Mouse (Mus musculus) CH12.LX (cell line): Measurements from ENCODE around the gene Gm42417. TPM values are rescaled to one million over a fixed set of nuclear protein-coding genes. Genes with fewer than 3 reads are reported as not detected.

ENCODE experiments used
- DNase-seq: peaks from one replicate; pipeline ENCODE4 v3.0.0-alpha.2; 2013; ENCODE audit errors: extremely low read depth
- H3K27ac ChIP-seq: 2 replicates; pipeline ENCODE4 v1.5.1; 2012; ENCODE audit warnings: low read depth, mild to moderate bottlenecking, control low read depth, moderate library complexity; ENCODE audit not compliant: insufficient read depth
- H3K27me3 ChIP-seq: replicated peaks from 2 replicates; pipeline ENCODE3; 2012; ENCODE audit warnings: inconsistent platforms
- H3K36me3 ChIP-seq, 2 experiments: replicated peaks in 1 of 2; 2 replicates each; pipeline versions ENCODE3 to v1.6.1; 2012; ENCODE audit warnings: inconsistent platforms in 1 of 2, low read length in 1 of 2, mild to moderate bottlenecking in 1 of 2, mixed read lengths in 1 of 2, moderate library complexity in 1 of 2; ENCODE audit not compliant: control insufficient read depth in 1 of 2, insufficient read depth in 1 of 2
- H3K4me1 ChIP-seq, 2 experiments: 2 replicates each; pipeline ENCODE4 v1.6.1; 2012; ENCODE audit warnings: inconsistent platforms in 1 of 2, moderate library complexity in 1 of 2; ENCODE audit not compliant: insufficient read depth in 2 of 2, control insufficient read depth in 1 of 2
- H3K4me2 ChIP-seq: 2 replicates; pipeline ENCODE4 v1.6.1; 2012; ENCODE audit warnings: low read depth, mild to moderate bottlenecking, control low read depth; ENCODE audit not compliant: poor library complexity, insufficient read depth, severe bottlenecking
- H3K4me3 ChIP-seq, 3 experiments: fragments of 150-350 bp in 1 of 3; sonication (generic) in 1 of 3; replicated peaks in 1 of 3; 2 replicates each; pipeline versions ENCODE3 to v1.5.1; 2011 to 2012; ENCODE audit warnings: low read depth in 2 of 3, low read length in 2 of 3, mild to moderate bottlenecking in 2 of 3, moderate library complexity in 2 of 3, control low read depth in 1 of 3, improper control_type of control experiment in 1 of 3, inconsistent platforms in 1 of 3, mixed read lengths in 1 of 3; ENCODE audit not compliant: poor library complexity in 1 of 3
- H3K79me2 ChIP-seq: replicated peaks from 2 replicates; pipeline ENCODE4 v1.6.1; 2012; ENCODE audit warnings: mild to moderate bottlenecking, moderate library complexity; ENCODE audit not compliant: control insufficient read depth, poor library complexity, insufficient read depth, severe bottlenecking; ENCODE audit errors: extremely low read depth
- H3K9ac ChIP-seq: 2 replicates; pipeline ENCODE4 v1.6.1; 2012; ENCODE audit warnings: low read depth, mild to moderate bottlenecking, control low read depth, moderate library complexity; ENCODE audit not compliant: insufficient read depth
- H3K9me3 ChIP-seq: replicated peaks from 2 replicates; pipeline ENCODE3; 2012; ENCODE audit warnings: low read length, inconsistent platforms, mixed read lengths
- BHLHE40 ChIP-seq: IDR thresholded peaks from 2 replicates; pipeline ENCODE4 v1.6.1; 2011; ENCODE audit warnings: mild to moderate bottlenecking, low read depth, low read length, improper control_type of control experiment
- CTCF ChIP-seq, 2 experiments: IDR thresholded peaks in 1 of 2; conservative IDR thresholded peaks in 1 of 2; 2 replicates each; pipeline ENCODE4 v1.5.1; 2011 to 2012; ENCODE audit warnings: low read depth in 2 of 2, low read length in 2 of 2, improper control_type of control experiment in 1 of 2, inconsistent platforms in 1 of 2, mild to moderate bottlenecking in 1 of 2, moderate library complexity in 1 of 2
- ELF1 ChIP-seq: IDR thresholded peaks from 2 replicates; pipeline ENCODE4 v1.6.1; 2014; ENCODE audit warnings: low read depth, mild to moderate bottlenecking, inconsistent platforms, low read length, improper control_type of control experiment
- JUN ChIP-seq: IDR thresholded peaks from 2 replicates; pipeline ENCODE4 v1.6.1; 2011; ENCODE audit warnings: low read depth, mild to moderate bottlenecking, low read length, improper control_type of control experiment, moderate library complexity; ENCODE audit not compliant: insufficient read depth
- KAT2A ChIP-seq: IDR thresholded peaks from 2 replicates; pipeline ENCODE4 v1.6.1; 2012; ENCODE audit warnings: low read length, improper control_type of control experiment, inconsistent platforms; ENCODE audit not compliant: insufficient replicate concordance
- MAFK ChIP-seq: IDR thresholded peaks from 2 replicates; pipeline ENCODE4 v1.6.1; 2011; ENCODE audit warnings: low read length, improper control_type of control experiment; ENCODE audit not compliant: insufficient replicate concordance
- MAX ChIP-seq: IDR thresholded peaks from 2 replicates; pipeline ENCODE4 v1.6.1; 2011; ENCODE audit warnings: low read length, improper control_type of control experiment
- MAZ ChIP-seq: IDR thresholded peaks from 2 replicates; pipeline ENCODE4 v1.6.1; 2012; ENCODE audit warnings: low read depth, mild to moderate bottlenecking, inconsistent platforms, low read length, improper control_type of control experiment, moderate library complexity
- PAX5 ChIP-seq: IDR thresholded peaks from 2 replicates; pipeline ENCODE4 v1.6.1; 2012; ENCODE audit warnings: low read length, inconsistent platforms, mixed read lengths
- POLR2AphosphoS2 ChIP-seq: IDR thresholded peaks from 2 replicates; pipeline ENCODE4 v1.6.1; 2011; ENCODE audit warnings: low read depth, low read length, improper control_type of control experiment
- RAD21 ChIP-seq: IDR thresholded peaks from 2 replicates; pipeline ENCODE4 v1.6.1; 2011; ENCODE audit warnings: low read depth, mild to moderate bottlenecking, low read length, improper control_type of control experiment, moderate library complexity
- RCOR1 ChIP-seq: conservative IDR thresholded peaks from 2 replicates; pipeline ENCODE4 v1.6.1; 2012; ENCODE audit warnings: low read depth, mild to moderate bottlenecking, inconsistent platforms, low read length, improper control_type of control experiment
- SMC3 ChIP-seq: IDR thresholded peaks from 2 replicates; pipeline ENCODE4 v1.6.1; 2011; ENCODE audit warnings: low read depth, low read length, improper control_type of control experiment
- USF1 ChIP-seq: IDR thresholded peaks from 2 replicates; pipeline ENCODE4 v1.6.1; 2014; ENCODE audit warnings: low read depth, mild to moderate bottlenecking, inconsistent platforms, low read length, improper control_type of control experiment
- ZKSCAN1 ChIP-seq: IDR thresholded peaks from 2 replicates; pipeline ENCODE4 v1.6.1; 2012; ENCODE audit warnings: low read depth, inconsistent platforms, low read length, improper control_type of control experiment, borderline replicate concordance
- ZMIZ1 ChIP-seq: IDR thresholded peaks from 2 replicates; pipeline ENCODE4 v1.6.1; 2012; ENCODE audit warnings: low read depth, mild to moderate bottlenecking, inconsistent platforms, low read length, improper control_type of control experiment
- ZNF384 ChIP-seq: IDR thresholded peaks from 2 replicates; pipeline ENCODE4 v1.6.1; 2012; ENCODE audit warnings: low read depth, low read length, improper control_type of control experiment, inconsistent platforms
- dilution Hi-C: fragments of 300-500 bp; cut with MboI; formaldehyde crosslinking; loops from 2 replicates; pipeline ENCODE4 v1.14.3; 2020; ENCODE audit warnings: low sequenced_read_pairs; ENCODE audit not compliant: extremely low pct_unique_long_range_greater_than_20kb, extremely low pct_ligation_motif_present
- in situ Hi-C: fragments of 300-500 bp; cut with MboI; formaldehyde crosslinking; loops from 3 replicates; pipeline ENCODE4 v1.14.3; 2019; ENCODE audit warnings: low sequenced_read_pairs, low pct_ligation_motif_present, low pct_unique_long_range_greater_than_20kb, mixed read lengths
- polyA plus RNA-seq: library from polyadenylated mRNA; unstranded; fragments of >175 nt; gene quantifications from 2 replicates; pipeline ENCODE4 v1.2.1, GENCODE M21; 2012; ENCODE audit warnings: low read depth; ENCODE audit not compliant: insufficient read length
- total RNA-seq, 2 experiments: library from RNA; depleted of rRNA; stranded (reverse); fragments of 300-350 nt in 1 of 2; fragments of >200 nt in 1 of 2; gene quantifications; 2 replicates each; pipeline ENCODE4 v1.2.3; 2012 to 2014

Gm42417 gene
- total and polyA plus RNA-seq, 3 experiments = 0.08 to 3.9 TPM; not detected in 1

- no peak for TF ChIP-seq PAX5
- TF ChIP-seq RCOR1 = no peak
- TF ChIP-seq ZMIZ1 = no peak
- TF ChIP-seq KAT2A = no peak
- no peak for TF ChIP-seq POLR2AphosphoS2
- no peak for TF ChIP-seq ELF1
- no peak for TF ChIP-seq CTCF (conservative IDR thresholded peaks at IDR 0.05 in 1 of 2, IDR thresholded peaks at IDR 0.05 in 1 of 2; ENCODE audit: low read depth in 2 of 2, low read length in 2 of 2)
- TF ChIP-seq JUN = no peak
- TF ChIP-seq ZKSCAN1 = no peak
- no peak for TF ChIP-seq ZNF384
- TF ChIP-seq SMC3 = no peak
- TF ChIP-seq RAD21 = no peak
- TF ChIP-seq MAFK = no peak
- no peak for TF ChIP-seq BHLHE40
Observed at GRCm38 (mm10) chr1:36563632-36564031, 24.4 kb upstream of the Gm42417 start.

GRCm38 (mm10) chr1:36563197-36563596 lies 24.0 kb upstream of the Gm42417 start:
- Histone ChIP-seq H3K4me2 (no peak overlapping the region), H3K4me1 (peaks cover 26 to 67% of the 10 kb centered on the region in 2 experiments), H3K79me2 (no peaks in the 10 kb centered on the region), H3K27ac (no peak overlapping the region), H3K36me3 (no peaks in the 10 kb centered on the region), H3K9ac (no peak overlapping the region), H3K27me3 (peaks cover 24% of the 10 kb centered on the region), H3K4me3 (no peak overlapping the region), H3K9me3 (no peaks in the 10 kb centered on the region)
- dilution Hi-C loops = no loop called here
- TF ChIP-seq USF1 = no peak
- TF ChIP-seq BHLHE40 = no peak
- TF ChIP-seq MAX = no peak
- no peak for TF ChIP-seq MAZ
- DNase-seq = no peak
- in situ Hi-C loops = no loop called here

More at GRCm38 (mm10) chr1:36563632-36564031, 24.4 kb upstream of the Gm42417 start:
- H3K27me3 ChIP-seq = peaks cover 20% of the 10 kb centered on the region
- H3K9me3 ChIP-seq = no peaks in the 10 kb centered on the region
- H3K4me2 ChIP-seq = no peak overlapping the region
- H3K4me3 ChIP-seq = no peak overlapping the region
- dilution Hi-C loops = no loop called here
- in situ Hi-C loops = no loop called here
- no peaks in the 10 kb centered on the region for H3K79me2 ChIP-seq
- H3K36me3 ChIP-seq = no peaks in the 10 kb centered on the region
- no peak for DNase-seq
- H3K4me1 ChIP-seq = peaks cover 23 to 64% of the 10 kb centered on the region in 2 experiments
- H3K9ac ChIP-seq = no peak overlapping the region
- H3K27ac ChIP-seq = no peak overlapping the region
